Mouse (Mus musculus) urinary bladder, postnatal 36 days (tissue): Measurements from ENCODE around the gene Gm49354.
"Not testable (repeated sequence)": the region's sequence is repeated elsewhere in the genome, so short reads cannot be mapped to it uniquely, and the experiment has no call there.

Experiments used
- DNase-seq, 2 experiments: peaks; one replicate each; pipeline ENCODE4 v3.0.0; 2022; ENCODE audit warnings: low spot score in 2 of 2, mixed read lengths in 1 of 2

Gene Gm49354

GRCm38 (mm10) chr13:59768531-59768930 lies 13.5 kb downstream of the Gm49354 start:
- no peak for DNase-seq

GRCm38 (mm10) chr13:59766786-59767515 lies 15.1 kb downstream of the Gm49354 start:
- DNase-seq: peak in 1 of 2 experiments; percentile 32

DNA sequence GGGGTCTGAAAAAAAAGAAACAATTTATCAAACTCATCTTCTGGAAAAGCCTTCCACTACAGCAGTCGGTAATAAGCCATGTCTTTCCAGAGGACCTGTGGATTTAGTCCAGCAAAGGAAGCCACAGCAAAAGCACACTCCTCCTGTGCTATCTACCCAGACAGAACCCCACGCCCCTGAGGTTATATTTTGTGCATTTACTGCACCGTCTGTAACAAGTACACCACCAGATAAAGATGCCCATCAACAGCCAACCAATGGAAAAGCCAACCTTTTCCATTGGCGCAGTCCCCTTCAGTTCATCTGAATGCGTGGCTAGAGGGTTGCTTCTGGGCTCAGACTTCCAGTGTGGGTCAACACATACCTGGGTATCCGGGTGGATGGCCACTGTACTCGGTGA lies 19.3 kb downstream of the Gm49354 start:
- no peak for DNase-seq

GRCm38 (mm10) chr13:59756906-59757305 lies 25.1 kb downstream of the Gm49354 start:
- no peak for DNase-seq

GRCm38 (mm10) chr13:59750310-59750709 lies 31.7 kb downstream of the Gm49354 start:
- no peak for DNase-seq

- DNase-seq: no peak
These were observed 35.3 kb downstream of the Gm49354 start, which contains the start of gene 1700014D04Rik for GRCm38 (mm10) chr13:59746711-59747110. TSS of gene 1700014D04Rik (minus strand) at chr13:59746752.

- DNase-seq: no peak
These were observed 35.9 kb downstream of the Gm49354 start for GRCm38 (mm10) chr13:59746164-59746563.

DNA sequence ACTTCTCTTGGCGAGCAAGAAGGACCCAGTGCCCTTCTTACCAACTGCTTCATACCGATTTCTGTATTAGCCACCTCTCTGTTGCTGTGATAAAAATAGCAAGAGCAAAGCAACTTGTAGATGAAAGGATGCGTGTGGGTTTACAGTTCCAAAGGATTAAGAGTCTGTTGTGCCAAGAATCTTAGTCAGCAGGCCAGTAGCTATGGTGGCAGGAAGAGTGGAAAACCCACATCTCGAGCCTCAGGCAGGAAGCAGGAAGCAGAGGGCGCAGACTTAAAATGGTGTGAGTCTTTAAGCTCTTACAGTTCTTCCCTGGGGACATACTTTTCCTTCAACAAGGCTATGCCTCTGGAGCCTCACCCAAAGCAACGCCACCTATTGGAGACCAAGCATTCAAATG lies 36.6 kb downstream of the Gm49354 start:
- no peak for DNase-seq

DNA sequence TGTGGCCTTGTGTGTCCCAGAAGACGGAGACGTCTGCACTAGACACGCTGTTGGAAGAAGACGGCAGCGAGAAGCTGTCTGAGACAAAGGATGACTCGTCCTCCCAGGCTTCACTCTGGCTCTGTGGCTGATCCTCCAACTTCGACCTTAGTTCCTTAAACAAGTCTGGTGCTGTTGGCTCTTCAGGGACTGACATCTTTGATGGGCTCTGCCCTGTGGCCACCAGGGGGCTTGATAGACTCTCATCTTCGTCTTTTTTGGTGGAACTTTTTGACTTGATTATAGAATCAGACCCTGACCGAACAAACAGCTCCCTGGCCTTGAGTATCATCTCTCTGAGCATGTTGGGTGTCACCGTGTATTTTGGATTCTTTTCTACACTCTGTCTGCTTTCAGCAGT lies 40.3 kb downstream of the Gm49354 start:
- no peak for DNase-seq

- DNase-seq: peak in 1 of 2 experiments; percentile 26
These were observed 40.9 kb downstream of the Gm49354 start for GRCm38 (mm10) chr13:59741096-59741495.

DNA sequence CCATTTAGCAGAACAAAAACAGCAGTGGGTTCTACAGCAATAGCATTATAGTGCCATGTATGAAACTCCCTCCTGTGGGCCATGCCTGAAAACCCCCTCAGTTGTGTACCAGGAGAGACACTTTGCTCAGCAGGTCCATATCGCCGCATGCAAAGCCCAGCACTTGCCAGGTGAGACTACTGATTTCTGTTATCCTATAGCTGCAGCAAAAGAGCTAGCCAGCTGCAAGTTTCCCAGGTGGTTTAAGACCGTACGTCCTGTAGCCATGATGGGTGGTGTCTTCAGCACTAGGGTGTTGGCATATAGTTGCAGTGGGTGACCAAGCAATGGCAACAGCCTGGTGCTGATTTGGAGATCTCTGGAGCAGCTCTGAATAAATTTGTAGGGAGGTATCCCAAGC lies 42.6 kb downstream of the Gm49354 start:
- DNase-seq: no peak

DNA sequence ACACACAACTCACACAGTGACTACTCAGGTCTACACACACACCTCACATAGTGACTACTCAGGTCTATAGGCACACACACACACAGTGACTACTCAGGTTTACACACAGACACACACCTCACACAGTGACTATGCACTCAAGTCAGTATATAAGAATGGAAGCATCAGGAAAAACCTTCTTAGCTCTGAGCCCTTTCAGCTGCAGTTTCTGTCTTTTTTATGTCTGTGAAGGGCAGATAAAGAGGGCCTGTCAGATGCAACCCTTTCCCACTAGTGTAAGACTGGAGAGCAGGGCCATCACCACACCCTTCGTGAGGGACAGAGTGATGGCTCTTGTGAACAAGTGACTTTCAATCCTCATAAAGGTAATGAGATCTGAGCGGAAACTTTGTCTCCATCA lies 43.6 kb downstream of the Gm49354 start:
- DNase-seq: no peak

DNA sequence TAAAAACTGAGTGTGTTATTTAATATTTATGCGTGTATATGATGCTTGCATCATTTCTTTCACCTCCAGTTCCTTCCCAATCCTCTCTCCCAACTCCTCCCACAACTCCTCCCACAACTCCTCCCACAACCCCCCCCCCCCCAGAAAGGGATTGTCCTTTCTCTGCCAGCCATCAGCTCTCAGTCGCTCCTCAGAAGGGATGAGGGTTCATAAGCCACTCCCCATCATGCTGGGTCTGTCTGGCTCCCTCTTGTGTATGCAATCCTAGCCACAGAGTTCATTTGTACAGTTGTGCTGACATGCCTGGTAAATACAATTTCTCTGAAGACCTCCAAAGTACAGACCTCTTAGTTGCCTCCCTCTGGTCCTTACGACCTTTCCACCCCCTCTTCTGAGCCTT lies 46.9 kb downstream of the Gm49354 start:
- no peak for DNase-seq

- DNase-seq: not testable (repeated sequence)
These were observed 47.7 kb downstream of the Gm49354 start for GRCm38 (mm10) chr13:59734347-59734746.

GRCm38 (mm10) chr13:59733936-59734335 lies 48.1 kb downstream of the Gm49354 start:
- DNase-seq: no peak

- no peak for DNase-seq
These were observed 50.4 kb downstream of the Gm49354 start, which contains the start of gene Spata31d1d for GRCm38 (mm10) chr13:59731652-59732051. TSS of gene Spata31d1d (minus strand) at chr13:59731752.

DNA sequence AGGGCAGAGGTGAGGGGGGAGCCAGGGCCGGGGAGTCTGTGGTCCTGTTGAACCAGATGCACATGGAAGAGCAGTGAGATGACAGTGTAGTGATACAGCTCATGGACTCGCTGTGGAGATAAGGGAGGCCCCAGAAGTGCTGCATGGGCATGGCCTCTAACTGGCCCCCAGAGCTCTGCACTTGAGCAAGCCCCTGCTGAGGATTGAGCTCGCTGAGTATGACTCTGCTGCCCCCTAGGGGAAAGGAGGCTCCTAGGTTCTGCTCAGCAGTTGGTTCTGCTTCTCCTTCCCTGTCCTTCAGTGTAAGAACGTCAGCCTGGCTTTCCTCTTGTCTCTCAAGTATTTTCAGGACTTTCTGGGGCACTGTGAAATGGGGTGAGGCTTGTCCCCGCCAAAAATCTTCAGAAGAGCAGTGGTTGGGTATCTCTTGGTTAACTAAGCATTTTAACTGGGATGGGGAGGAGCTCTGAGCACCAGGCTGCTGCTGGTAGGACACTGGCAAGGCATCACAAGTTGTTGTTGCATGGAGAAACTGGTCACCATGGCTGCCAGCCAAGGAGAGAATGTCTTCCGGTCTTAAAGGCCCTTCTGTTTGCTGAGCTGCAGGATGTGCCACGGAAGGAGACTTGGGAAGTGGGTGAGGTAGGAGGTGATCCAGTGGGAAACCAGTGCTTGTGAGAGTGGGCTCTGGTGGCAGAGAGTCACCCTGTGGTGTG lies 53.5 kb downstream of the Gm49354 start:
- DNase-seq: peak; percentile 65 to 69

GRCm38 (mm10) chr13:59726139-59726867 lies 55.7 kb downstream of the Gm49354 start:
- no peak for DNase-seq

DNA sequence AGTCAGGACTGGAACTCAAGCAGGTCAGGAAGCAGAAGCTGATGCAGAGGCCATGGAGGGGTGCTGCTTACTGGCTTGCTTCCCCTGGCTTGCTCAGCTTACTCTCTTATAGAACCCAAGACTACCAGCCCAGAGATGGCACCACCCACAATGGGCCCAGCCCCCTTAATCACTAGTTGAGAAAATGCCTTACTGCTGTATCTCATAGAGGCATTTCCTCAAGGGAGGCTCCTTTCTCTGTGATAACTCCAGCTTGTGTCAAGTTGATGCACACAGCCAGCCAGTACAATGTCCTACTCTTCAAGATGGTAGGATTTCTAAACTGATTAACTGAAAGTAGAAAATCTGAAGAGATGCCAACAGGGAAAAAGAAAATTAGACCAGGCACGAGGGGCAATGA lies 60.0 kb downstream of the Gm49354 start:
- not testable (repeated sequence) for DNase-seq

DNA sequence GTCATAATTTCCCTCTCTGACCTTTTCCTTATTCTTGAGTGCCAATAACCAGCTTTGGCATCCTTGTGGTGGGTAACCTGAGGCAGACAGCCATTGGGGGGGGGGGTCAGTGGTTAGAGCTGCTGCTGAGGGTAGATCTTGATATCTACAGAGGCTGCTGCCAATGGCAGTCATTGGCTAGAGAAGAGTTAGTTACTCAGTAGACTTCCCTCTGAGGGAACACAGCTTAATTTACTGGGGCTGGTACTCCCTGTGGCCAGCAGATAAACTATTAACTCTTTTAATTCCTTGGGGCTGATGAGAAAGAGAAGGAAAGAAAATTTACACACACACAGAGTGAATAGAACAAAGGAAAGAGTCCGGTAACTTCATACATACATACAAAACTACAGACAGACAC lies 62.6 kb downstream of the Gm49354 start:
- DNase-seq: no peak

DNA sequence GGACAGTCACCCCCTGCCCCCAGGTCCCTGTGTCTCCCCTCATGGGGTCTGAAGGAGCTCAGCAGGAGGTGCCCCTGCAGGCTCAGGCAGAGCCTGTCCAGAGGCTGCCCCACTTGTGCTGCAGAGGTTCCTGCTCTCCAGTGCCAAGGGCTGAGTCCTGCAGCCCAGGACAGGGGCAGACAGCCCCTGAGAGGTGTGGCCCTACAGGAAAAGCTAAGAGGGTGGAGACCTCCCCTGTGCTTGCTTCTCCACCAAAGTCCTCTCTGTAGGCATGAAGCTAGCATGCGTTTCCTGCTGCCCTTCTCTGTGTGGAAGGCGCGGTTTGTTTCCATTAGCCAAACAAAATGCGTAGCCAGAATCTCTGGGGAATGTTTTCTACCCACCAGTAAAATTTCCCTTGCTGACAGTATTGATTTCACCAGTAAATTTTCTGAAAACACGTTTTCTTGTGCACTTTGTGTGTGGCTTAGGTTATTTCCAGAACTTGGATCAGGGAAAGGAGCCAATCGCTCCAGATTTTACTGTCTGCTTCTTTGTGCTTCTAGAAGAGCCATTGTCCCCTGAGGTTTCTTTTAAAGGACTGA lies 63.1 kb downstream of the Gm49354 start:
- not testable (repeated sequence) for DNase-seq

DNA sequence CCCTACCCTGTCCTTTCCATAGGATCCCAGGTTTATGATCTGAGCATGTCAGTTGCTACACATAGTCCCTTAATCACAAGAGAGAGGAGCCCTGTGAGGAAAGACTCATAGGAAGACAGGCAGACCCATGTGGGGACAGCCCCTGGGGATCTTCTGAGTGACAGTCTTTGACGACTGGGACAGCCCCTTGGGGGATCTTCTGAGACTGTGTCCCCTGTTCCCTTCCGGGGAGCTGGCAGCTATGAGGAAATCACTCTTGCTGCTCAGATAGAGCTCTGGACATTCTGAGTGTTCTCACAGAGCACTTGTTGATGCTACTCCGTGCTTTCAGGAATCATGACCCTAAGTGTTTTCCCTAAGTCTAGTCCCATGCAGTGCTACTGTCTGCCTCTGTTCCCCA lies 68.3 kb downstream of the Gm49354 start:
- DNase-seq: no peak
